Mouse (Mus musculus): ENCODE data around the gene Gm37240.
"Not testable (repeated sequence)": the region's sequence is repeated elsewhere in the genome, so short reads cannot be mapped to it uniquely, and the experiment has no call there.

Gm37240 gene

DNA sequence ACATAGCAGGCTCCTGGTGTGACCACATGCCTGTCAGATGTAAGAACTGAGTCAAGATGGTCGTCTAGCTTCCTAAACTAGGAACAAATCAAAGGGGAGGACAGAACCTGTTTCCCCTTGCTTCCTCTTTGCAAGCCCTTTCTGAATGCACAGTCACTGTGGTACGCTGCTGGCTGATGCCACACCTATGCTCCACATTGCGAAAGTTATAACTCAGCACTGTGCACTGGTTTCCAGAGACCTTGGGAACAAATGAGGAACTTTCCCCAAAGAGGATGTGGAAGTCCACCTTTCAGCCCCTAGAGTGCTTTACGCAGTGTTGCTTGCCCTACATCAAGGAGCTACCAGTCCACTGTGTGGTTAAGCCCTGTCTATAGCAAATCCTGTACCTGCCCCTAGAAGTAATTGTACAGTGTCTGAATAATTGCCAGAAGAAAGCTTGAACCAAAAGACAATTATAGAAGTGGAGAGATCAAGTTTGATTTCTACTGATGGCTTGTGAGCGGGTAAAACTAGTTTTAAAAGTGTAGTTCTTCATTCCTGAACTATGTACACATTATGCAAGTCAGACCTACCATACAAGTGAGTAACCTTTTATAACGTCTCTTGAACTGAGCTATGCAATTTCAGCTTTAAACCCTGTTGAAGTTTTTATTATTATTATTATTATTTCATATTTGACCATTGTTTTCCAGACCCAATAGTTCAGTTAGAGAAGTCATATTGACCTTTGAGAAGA is 1289.2 kb downstream of the Gm37240 start:
- DNase-seq (ENCODE audit: low spot score): no peak

DNA sequence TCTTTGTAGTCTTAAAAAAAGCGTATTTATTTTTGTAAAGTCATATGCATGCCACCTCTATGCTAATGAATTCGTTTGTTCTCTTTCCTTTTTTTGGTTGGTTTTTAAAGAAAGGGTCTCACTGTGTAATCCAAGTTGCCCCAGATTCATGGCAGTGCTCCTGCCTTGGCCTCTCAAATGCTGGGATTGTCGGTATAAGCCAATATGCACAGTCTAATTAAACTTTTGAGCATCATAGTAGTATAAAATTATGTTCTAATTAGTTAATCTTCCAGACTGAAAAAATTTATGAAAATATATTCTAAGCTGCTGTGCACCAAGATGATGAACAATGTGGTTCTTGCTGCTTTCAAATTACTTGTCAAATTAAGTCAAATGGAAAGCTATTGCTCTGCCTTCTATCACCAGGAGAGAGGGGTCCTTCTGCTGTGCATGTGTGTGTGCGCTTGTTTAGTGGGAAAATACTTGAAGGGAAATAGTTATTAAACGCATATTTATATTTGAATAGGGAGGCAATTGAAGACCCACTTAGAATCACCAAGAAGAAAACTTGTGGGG is 1291.6 kb downstream of the Gm37240 start:
- DNase-seq (ENCODE audit: low spot score): no peak

DNA sequence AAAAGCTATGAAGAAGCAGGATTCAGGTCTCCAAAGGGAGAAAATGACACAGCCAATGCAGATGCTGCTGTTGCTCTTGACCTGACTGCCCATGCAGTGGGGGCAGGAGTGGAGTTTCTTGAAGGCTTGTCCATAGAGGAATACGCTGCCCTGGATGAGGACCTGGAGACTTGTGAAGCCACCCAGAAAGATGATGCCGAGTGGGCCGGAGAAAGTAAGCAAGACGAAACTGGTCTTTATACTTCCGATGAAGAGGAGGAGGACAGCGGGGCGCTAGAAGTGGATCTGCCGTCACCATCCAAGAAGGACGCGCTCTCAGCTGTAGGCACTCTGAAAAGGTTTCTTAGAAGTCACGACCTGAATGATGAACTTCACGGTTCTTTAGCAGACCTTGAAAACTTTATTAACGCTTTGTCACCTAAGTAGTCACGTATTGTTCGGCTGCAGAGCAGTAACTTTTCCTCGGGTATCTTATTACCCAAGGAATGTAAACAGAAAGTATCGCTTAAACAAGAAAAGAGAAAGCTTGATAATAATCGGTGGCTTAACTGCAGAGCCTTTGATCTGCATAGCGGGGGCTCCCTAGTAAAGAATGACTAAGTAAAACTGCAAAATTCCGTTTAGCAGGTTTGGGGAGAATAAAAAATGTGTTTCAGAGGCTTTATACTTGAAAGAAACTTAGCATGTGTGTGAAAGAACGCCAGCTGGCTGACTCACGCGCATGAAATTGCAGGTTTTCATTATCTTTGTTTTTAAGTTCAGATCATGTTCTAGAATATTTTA is 1292.2 kb downstream of the Gm37240 start:
- DNase-seq (ENCODE audit: low spot score): no peak

DNA sequence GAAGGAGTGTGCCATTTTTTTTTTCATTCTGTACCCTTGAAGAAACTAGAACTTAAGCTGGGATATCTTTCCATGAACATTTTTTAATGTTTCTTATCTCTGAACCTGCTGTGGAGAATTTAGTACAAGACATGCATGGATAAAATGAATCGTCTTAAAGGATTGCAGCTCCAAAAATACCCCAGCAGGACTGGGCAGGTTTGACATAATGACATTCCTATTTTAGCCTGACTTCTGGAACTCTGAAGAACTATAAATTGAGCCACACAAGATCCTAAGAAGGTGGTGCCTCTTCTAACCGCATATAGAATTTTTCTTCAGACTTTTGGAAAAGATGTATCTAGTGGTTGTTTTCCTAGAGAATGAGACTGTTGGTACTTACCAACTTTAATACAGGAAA is 1294.0 kb downstream of the Gm37240 start, which contains the start of gene Tigd4:
Tigd4 (plus strand) TSS at position 301 of the 400 bp plus-strand sequence.
- DNase-seq (ENCODE audit: low spot score): no peak

DNA sequence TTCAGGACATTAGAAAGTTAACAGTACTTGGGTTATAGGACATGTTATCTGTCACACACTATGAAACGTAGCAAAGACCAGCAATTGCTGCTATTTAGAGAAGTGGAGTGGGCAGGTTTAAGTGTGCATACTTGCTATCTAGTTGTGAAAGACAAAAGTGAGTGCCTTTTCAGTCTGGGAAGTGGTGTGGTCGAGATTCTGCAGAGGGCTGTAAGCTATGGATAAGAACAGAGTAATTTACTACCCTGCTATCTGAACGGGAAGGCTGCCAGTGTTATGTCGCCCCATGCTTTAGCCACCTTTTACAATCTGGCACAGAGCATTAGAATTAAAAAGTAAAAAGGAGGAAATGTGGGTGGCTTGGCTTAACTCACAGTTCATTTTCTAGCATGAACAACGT is 1300.6 kb downstream of the Gm37240 start:
- DNase-seq (ENCODE audit: low spot score): no peak

DNA sequence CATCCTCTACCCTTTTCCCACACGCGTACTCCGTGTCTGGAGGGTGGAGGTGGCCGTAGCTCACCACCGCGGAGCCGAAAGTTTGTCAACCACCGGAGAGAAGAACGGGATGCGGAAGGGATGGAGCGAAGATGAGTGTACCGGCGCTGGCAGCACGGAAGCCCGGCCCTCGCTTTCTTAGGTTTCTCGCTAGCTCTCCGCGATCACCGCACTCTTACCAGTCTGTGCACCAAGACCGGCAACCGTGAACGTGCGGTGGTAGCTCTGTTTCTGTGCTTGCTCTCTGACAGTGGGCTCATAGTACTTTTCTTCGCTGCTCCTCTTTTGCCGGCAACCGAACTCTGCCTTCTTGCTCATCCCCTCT is 1304.4 kb downstream of the Gm37240 start:
- no peak for DNase-seq (ENCODE audit: low spot score)

DNA sequence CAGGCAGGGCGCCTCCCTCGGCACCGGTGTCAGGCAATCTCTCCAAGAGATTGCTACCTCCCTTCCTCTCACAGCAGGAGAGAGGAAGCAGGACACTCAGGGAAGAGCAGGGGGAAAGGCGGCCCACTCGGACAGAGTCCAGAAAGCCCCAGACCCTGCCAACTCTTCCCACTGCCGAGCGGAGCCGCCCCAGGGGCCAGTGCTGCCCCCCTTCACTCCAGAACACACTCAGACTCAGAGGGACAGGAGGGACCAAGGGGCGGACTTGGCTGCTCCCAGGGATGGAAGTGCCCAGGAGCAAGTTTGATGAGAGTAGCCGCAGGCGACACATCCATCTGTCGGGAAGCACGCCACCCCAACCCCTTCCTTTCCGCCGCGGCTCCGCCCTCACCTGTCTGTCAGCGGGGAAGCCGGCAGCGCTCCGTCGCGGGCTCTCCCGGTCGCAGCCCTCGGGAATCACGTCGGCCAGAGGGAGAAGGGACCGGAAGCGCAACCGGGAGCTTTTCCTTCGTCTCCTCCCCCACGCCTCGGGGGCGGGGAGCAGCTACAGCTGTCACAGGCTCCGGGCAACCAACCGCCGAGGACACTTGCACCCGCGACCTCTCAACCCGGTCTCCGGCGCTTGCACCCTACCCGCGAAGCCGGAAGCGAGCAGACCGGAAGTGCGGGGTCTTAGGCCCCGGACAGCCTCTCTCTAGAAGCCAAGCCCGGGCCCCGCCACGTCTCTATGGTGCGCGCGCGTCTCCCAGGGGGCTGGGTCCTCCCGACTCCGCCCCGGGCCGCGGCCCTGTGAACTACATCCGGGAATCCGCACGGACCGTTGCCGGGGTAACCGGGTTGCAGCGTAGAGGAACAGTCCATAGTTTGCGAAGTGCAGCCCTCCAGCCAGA is 1305.0 kb downstream of the Gm37240 start, which contains the start of gene Arfip1:
Arfip1 (minus strand) TSS at position 603 of the 890 bp plus-strand sequence.
- DNase-seq (ENCODE audit: low spot score): peak; percentile 98

DNA sequence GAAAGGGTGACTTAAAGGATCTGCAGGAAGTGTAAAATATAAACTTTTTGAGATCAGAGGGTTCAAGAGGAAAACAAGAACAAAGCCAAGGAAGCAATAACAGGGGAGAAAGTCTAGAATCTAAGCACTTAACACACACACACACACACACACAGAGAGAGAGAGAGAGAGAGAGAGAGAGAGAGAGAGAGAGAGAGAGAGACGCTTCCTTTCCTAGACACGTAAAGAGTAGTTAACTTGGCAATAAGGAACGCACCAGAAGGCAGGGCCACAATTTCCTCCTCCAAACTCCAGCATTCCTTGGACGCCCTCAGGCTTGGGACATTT is 1305.7 kb downstream of the Gm37240 start:
- no peak for DNase-seq (ENCODE audit: low spot score)

DNA sequence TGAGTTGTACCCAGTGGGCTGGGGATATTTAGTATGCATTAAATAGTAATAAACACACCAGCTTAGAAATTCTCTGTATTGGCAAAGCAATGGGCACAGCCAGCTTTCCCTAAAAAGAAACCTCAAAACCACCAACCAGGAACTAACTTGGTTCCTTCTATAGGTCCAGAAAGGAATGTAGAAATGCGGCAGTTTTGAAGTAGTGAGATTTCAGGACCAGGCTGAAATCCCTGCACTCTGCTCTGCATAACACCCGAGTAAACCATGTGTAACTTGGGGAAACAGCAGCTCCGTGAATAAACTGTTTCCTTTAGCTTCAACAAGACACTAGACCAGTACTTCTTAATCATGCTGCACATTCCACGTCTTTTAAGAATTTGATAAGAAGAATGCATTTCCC is 1306.6 kb downstream of the Gm37240 start:
- DNase-seq (ENCODE audit: low spot score): no peak

DNA sequence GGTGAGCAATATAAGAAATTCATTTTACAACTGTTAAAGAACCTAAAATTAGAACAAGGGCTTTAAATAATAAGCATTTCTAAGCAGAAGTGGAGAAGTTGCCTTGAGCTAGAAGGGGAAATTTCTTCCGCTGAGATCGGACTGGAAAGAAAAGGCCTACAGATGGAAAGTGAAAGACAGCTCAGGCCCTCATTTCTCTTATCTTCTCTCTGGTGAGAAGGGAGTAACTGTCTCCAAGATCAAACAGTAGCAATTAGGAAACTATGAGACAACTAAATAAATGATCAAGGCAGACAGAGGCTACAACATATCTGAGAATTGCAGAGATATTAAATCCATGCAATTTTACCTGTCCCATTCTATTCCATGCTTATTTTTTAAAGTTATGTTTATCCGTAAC is 1316.8 kb downstream of the Gm37240 start:
- DNase-seq (ENCODE audit: low spot score): no peak

DNA sequence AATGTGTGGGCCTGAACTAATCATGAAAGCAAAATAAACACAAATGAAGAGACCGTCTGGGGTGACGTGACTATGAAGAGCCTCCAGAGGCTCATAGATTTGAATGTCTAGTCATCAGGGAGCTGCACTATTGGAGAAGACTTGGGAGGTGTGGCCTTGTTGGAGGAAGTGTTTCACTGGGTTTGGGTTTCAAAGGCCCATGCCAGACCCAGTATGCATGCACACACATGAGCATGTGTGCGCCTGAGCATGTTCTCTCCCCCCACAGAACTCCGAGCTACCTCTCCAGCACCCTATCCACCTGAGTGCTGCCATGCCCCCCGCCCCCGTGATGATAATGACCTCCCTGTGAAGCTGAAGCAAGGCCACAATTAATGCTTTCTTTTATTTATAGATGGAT is 1317.7 kb downstream of the Gm37240 start:
- DNase-seq (ENCODE audit: low spot score): no peak

DNA sequence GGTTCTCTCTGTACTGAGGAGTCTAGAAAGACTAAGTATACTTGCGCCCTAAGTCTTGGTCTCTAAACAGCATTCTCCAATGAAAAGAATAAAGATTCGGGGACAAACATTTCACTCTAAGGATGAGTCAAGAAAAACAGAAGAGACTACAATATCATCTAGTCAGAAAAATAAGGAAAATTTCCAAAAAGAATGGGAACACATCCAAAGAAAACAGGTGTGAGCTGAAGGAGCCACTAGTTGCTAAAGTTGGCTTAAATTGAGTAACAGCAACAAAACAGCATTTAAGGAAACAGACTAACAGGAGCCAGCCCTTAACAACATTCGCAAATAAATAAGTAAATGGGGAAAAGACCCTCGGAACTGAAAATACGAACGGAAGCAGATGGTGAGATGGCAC is 1318.8 kb downstream of the Gm37240 start:
- no peak for DNase-seq (ENCODE audit: low spot score)

DNA sequence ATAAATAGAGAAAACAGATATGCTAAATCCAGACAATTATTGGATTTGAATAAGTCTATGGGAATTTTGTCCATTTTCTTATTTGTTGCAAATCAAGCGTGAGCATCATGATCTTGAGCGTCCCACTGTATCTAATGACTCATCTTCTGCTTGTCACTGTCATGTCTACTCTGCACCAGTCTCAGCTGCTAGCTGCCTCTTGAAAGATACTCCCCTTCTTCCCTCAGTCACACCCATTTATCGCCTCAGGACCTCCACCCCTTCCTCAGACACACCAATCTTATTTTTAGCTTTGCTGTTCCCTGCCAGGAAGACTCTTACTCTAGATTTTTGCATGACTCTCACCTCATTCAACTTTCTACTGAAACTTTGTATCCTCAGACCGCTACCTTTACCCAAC is 1323.9 kb downstream of the Gm37240 start:
- DNase-seq (ENCODE audit: low spot score): no peak

DNA sequence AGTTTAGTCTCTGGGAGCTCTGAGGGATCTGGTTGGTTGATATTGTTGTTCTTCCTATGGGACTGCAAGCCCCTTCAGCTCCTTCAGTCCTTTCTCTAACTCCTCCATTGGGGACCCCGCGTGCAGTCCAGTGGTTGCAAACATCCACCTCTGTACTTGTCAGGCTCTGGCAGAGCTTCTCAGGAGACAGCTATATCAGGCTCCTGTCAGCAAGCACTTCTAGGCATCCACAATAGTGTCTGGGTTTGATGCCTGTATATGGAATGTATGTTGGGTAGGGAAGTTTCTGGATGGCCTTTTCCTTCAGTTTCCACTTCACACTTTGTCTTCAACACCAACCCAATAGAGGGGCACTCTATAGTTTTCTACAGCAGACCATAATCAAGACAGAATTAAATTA is 1324.4 kb downstream of the Gm37240 start:
- DNase-seq (ENCODE audit: low spot score): not testable (repeated sequence)

DNA sequence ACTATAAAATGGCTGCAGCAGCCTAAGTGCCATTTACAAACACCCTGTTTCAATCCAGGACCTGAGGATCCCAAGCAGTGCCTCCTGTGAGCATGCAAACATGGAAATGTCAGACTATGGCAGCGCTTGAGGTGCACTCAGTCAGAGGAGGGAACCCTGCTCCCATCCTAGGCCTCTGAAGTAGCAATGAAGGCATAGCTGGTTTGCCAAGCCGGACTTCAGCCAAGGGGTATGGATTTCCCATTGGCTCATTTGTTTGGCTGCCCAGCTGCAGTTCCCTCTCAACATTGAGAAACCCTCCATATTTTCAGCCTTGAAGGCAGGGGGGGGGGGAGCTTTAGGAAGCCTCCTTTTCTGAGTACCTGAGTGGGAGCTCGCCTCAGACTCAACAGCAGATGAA is 1329.0 kb downstream of the Gm37240 start:
- no peak for DNase-seq (ENCODE audit: low spot score)

DNA sequence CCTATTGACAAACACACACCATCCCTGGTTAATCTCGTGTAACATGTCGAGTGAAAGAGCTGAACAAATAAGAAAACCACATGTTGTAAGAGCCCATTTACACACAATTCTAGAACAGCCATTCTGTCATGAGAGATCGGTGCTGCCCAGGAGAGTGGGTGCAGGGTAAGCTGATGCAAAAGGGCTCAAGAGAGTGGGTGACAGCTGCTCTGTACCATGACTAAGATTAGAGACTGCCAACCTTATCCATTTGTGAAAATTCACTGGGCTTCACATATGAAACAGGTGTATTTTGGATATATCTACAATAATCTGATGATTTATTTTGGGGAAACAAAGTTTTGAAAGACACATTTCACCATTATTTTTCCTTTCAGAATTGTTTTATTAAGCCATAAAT is 1331.5 kb downstream of the Gm37240 start:
- no peak for DNase-seq (ENCODE audit: low spot score)

DNA sequence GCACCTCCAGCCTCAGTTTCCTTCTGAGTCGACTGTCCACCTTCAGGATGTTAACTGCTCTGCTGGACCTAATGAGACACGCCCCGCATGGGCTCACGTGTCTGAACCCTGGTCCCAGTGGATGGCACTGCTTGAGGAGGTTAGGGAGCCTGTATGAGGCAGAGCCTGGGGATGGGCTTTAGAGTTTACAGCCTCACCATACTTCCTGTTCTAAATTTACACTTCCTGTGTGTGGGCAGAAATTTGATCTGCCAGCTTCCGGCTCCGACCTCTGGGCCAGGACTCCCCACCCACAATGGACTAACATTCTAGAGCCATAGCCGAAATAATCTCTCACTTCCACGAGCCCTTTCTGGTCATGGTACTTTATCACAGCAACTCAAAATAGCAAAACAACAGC is 1340.1 kb downstream of the Gm37240 start:
- no peak for DNase-seq (ENCODE audit: low spot score)

DNA sequence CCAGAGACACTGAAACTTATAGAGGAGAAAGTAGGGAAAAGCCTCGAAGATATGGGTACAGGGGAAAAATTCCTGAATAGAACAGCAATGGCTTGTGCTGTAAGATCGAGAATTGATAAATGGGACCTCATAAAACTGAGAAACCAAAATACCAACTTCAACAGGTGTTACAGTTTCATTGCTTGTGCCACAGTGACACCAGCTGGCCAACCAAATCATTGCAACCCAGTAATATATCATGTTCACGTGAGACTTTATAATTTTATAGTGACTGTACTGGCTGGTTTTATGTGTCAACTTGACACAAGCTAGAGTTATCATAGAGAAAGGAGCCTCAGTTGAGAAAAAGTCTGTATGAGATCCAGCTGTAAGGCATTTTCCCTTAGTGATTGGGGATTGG is 1344.9 kb downstream of the Gm37240 start:
- DNase-seq (ENCODE audit: low spot score): not testable (repeated sequence)

DNA sequence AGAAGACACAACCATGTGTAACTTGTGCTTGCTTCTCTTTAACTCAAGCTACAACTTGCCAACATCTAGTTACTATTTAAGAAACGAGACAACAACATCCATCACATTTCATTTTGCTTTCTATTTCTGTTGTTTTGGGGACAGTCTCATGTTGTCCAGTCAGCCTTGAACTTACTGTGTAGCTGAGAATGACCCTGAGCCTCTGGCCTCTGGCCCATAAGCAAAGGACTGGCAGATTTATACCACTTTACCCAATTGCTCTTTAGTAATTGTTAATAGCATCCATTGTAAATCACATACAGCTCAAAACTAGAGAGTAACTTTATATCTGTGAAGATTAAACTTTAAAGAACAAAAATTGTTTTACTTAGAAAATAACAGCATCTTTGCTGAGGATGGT is 1345.4 kb downstream of the Gm37240 start:
- no peak for DNase-seq (ENCODE audit: low spot score)

DNA sequence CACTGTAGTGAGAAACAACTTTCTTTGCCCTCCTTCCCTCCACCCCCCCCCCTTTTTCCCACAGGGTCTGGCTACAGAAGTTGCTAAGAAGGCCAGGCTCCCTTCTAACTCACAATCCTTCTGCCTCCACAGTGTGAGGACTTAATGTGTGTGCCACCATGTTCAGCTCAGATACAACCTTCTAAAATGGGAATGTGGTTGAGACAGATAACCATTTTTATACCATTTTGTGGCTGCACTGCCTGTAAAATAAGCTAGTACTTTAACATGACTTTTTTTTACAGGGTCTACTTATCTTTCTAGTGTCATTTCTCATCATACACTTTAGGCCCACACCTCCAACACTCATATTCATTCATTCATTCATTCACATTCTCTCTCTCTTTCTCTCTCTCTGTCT is 1346.7 kb downstream of the Gm37240 start:
- no peak for DNase-seq (ENCODE audit: low spot score)

DNA sequence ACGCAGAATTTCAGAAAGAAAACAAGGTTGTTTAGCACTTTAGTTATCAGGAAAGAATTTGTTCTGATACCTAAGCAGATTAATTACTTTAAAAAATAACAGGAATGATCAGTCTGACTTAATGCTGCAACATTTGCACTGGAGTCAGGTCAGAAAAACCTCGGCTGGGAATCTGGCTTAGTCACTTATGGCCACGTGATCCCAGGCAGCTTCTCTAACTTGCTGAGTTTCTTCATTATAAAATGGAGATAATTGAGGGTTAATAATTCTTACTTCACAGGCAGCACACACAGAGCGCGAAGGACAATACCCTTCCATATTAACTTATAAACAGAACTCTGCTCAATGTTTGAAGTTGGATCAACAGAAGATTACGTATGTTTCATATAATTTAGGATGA is 1350.3 kb downstream of the Gm37240 start:
- no peak for DNase-seq (ENCODE audit: low spot score)

DNA sequence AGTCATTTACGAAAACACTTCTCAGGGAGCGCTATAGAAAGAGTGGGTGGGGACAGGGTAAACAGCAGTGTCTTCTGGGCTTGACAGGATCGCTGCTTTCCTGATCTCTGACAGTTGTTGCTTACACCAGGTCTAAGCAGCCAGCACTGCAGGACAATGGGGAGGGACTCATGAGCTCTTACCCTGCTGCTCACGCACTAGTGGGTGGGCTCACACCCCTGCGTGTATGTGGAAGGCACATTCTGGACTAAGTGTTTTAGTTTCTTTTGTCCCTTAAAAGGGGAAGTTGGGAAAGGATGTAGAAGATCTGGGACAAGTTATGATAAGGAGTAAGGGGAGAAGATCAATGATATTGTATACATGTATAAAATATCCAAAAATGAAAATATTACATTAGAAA is 1354.1 kb downstream of the Gm37240 start:
- no peak for DNase-seq (ENCODE audit: low spot score)

All from testis, postnatal 14 days (tissue).